Mouse (Mus musculus): ENCODE measurements around the gene Taf5l.
A peak's percentile ranks its signal among the peaks of the same experiment; 100 is the strongest.

Gene Taf5l

DNA sequence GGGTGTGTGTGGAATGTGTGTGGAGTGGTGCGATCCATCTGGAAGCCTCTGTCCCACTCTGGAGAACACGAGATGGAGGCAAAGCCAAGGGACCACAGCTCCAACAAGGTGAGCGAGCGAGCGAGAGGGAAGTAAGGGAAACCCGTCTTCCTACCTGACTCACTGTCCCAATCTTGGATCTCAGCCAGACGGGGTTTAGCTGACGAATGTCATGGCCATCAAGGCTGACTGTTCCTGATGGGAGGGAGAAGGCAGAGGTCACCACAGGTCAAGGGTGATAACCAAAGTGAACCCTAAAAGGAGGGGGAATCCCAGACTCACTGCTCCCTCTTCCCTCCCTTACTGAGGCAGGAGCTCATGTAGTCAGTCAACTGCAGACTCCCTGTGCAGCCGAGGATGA is 61.1 kb downstream of the Taf5l start:
- DNase-seq (ENCODE audit: low spot score) = no peak

DNA sequence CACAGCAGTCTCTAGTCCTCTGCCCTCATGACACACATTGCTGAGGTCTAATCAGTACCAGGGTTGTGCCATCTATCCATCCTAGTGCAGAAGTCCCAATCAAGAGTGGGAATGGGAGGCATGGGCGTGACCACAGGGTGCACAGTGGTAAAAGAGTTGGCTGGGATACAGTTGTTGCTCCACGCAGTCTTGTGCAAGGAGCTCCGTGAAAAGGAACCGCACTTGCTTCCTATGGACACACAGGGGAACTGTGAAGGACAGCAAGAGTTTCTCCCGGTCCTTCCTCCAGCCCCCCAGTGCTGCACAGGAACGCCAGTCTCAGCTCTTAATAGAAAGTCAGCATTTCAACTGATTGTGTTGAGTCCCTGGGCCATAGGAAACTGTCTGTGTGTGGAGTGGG is 61.7 kb downstream of the Taf5l start:
- no peak for DNase-seq (ENCODE audit: low spot score)

DNA sequence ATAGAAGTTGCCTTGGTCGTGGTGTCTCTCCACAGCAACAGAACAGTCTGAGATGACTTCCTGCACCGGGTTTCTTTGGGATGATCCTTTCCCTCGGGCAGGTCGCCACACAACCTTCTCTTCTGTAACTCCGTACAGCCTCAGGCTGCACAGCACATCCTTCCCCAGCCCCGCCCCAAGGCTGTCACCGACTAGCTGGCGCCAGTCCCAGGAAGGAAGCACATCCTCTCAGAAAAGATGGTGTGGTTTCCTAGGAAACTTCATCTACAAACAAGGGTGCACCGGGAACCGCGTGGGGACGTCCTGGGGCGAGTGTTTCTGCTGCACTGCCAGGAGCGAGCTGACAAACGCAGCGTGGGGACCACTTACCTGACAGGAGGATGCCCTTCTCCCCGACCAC is 63.1 kb downstream of the Taf5l start:
- no peak for DNase-seq (ENCODE audit: low spot score)

DNA sequence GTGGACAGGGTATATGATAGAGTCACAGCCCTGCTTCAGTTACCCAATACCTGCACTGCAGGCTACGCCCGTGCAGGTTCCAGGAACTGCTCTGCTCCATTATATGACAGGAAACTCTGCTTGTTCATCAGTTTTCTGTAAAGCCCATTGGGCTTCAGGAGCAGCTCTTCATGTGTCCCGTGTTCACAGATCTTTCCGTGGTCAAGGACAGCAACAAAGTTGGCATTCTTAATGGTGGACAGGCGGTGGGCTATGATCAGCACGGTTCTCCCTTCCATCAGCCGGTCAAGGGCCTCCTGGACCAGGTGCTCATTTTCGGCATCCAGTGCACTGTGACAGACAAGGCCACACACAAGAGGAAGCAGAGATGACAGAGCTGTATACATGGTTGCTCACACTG is 67.0 kb downstream of the Taf5l start:
- no peak for DNase-seq (ENCODE audit: low spot score)

DNA sequence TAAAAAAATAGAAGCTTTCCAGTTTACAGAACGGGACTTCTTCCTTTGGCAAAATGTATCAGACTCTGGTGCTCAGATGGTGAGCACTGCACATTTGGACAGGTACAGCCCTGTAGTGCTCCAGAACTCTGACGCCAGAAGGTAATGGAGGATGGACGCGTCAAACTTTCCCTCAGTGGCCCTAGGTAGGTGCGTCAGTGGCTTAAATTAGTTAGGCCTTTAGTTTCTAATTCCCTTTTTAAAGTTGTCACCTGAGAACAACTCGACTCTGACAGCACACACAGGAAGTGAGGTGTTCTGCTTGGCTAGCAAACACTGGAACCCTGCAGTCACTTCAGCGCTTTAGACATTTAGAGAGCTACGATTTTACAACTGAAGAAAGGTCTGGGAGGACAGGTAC is 67.5 kb downstream of the Taf5l start:
- no peak for DNase-seq (ENCODE audit: low spot score)

DNA sequence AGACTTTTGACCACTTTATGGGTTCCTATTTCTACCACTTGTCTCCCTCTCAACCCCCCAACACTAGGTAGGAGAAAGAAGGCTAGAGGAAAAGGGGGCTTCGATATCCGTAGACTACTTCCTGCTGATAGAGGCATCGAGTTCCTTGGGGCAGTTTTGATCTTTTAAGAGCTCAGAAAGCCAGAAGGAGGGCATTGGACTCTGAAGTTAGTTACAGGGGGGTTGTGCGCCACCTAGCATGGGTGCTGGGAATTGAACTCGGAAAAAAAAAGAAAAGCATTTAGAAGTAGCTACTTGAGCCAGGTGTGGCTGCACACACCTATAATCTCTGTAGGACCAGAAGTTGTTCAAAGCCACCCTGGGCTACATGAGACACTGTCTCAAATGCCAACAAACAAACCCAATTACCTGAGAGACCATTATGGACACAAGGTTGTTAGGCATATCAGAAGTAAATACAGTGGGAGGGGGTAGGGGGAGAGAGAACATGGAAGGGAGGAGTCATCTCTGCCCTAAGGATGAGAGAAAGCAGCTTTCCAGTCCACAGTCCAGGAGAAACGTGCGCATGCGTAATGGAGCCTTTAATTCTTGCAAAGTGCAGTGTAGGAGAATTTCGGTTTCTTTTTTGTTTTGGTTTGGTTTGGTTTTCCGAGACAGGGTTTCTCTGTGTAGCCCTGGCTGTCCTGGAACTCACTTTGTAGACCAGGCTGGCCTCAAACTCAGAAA is 71.0 kb downstream of the Taf5l start:
- peak; percentile 76 for DNase-seq (ENCODE audit: low spot score)

DNA sequence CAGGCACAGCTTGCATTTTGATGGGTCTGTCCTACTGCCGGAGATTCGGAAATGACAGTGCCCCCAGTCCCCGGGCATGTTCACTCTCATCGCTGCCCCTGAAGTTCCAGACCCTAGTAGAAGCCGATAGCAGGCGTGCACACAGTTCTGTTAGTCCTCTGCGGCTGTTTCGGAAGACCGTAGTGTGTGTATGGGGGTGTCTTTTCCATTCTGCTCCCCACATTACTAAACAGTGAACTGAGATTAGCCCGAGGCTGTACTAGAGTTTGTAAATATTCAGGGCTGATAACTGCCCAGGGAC is 71.6 kb downstream of the Taf5l start:
- no peak for DNase-seq (ENCODE audit: low spot score)

DNA sequence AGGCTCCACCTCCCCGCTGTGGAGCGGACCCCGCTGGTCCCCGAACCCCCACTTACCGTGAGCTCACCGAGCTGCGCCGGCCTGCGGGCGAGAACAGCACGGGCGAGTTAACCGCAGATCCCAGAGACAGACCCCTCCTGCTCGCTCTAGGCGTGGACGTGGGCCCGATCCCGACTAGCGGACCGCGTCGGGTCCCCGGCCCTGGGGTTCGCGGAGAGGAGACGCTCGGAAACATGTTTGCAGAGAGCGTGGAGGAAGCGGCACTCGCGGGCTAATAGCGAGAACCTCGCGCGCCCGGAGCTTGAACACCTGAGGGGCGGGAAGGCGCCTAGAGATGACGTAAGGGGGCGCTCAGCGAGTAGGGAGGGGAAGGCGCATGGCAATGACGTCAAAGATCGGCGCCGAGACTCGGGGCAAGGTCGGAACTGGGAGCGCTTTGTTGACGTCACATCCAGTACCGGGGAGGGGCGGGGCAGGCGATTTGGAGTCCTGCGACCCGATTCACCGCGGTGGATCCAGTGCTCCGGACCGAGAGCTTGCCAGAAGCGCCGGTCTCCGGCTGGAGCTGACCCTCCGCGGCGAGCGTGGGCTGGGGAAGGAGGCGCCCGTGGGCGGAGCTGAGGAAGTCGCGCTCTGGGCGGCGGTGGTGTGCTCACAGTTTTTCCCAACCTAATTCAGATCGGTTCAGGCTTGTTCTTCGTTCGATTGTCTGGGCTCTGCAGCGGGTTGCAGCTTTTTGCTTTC is 72.1 kb downstream of the Taf5l start, which contains the start of gene Nup133:
Nup133 (minus strand) TSS at position 324 of the 744 bp plus-strand sequence.
- peak; percentile 99 for DNase-seq (ENCODE audit: low spot score)

Measured in adipocyte (in vitro differentiated cells).